Mouse (Mus musculus) cerebellum, adult 2 months (tissue): ENCODE measurements at regions not wholly inside any gene's neighbourhood (a gene's known extent, or its start where the extent isn't known, plus 50 kb on each side); places are given as distances from the start of the nearest gene placed in this dataset.

Experiments used
- CTCF ChIP-seq: fragments of 200-500 bp; IDR thresholded peaks from 2 replicates; pipeline ENCODE4 v1.5.1; 2011; ENCODE audit warnings: low read depth, mild to moderate bottlenecking, control low read depth, low read length, moderate library complexity, borderline replicate concordance; ENCODE audit not compliant: insufficient read depth
- POLR2A ChIP-seq: fragments of 200-500 bp; IDR thresholded peaks from 2 replicates; pipeline ENCODE4 v1.6.1; 2011; ENCODE audit warnings: low read length, control low read depth, borderline replicate concordance; ENCODE audit not compliant: insufficient read depth

DNA sequence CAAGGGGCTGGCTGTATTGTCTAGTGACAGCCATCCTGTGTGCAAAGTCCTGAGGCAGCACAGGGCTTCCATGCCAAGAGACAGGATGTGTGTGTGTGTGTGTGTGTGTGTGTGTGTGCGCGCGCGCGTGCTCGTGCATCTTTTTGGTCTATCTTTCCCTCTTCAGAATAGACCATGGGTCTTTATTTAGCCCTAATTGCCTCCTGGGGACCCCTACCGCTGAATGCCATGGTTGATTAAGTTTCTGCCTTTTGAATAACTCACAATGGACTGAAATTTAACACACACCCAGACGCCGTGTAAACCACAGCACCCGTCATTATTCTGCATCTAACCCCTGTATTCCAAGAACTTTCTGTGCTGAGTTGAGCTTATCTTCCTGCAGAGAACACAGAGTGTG, 435.2 kb upstream of the Kcnab2 start:
- TF ChIP-seq CTCF, result no peak
- no peak for TF ChIP-seq POLR2A
